Mouse (Mus musculus) thymus, postnatal 36 days (tissue): ENCODE measurements around the gene Uqcc2.

ENCODE experiments used
- DNase-seq, 2 experiments: peaks; one replicate each; pipeline ENCODE4 v3.0.0; 2022; ENCODE audit warnings: mixed read lengths in 2 of 2

Gene Uqcc2

GRCm38 (mm10) chr17:27074236-27074635, 59.5 kb downstream of the Uqcc2 start:
- DNase-seq = no peak

- DNase-seq = no peak
Observed at GRCm38 (mm10) chr17:27073778-27074177, 59.9 kb downstream of the Uqcc2 start.

GRCm38 (mm10) chr17:27073126-27073525, 60.6 kb downstream of the Uqcc2 start:
- DNase-seq = no peak
